Mouse (Mus musculus): Measurements from ENCODE around the gene Dag1.
A peak's percentile ranks its signal among the peaks of the same experiment; 100 is the strongest.
"Not testable (repeated sequence)": the region's sequence is repeated elsewhere in the genome, so short reads cannot be mapped to it uniquely, and the experiment has no call there.

Dag1 gene

GRCm38 (mm10) chr9:108263690-108264190 is at the start of gene Dag1:
Gene Dag1, minus strand, starts transcription at chr9:108263958.
- peak; percentile 98 to 99 for DNase-seq (ENCODE audit: low spot score in 2 of 2)

GRCm38 (mm10) chr9:108308141-108308540 is 44.4 kb upstream of the Dag1 start:
- no peak for DNase-seq (ENCODE audit: low spot score in 2 of 2)

GRCm38 (mm10) chr9:108307021-108307807 is 43.5 kb upstream of the Dag1 start:
- no peak for DNase-seq (ENCODE audit: low spot score in 2 of 2)

DNA sequence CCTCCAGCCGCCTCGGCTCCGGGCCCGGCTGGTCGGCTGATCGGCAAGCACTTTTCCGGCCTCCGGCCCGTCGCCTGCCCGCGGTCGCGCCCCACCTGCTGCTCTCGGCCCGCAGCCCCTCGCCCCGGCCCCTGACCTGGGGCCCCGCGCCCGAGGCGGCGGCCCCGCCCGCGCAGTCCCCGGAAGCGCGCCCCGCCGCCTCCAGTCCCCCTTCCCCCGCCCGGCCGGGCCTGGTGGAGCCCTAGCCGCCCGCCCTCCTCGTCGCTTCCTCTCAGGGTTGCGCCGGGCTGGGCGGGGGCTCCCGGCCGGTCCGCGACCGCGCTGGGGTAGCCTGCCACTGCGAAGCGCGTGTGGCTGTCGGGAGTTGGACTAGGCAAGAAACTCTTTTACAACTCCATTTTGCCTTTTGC is 42.8 kb upstream of the Dag1 start:
- peak; percentile 89 to 91 for DNase-seq (ENCODE audit: low spot score in 2 of 2)

DNA sequence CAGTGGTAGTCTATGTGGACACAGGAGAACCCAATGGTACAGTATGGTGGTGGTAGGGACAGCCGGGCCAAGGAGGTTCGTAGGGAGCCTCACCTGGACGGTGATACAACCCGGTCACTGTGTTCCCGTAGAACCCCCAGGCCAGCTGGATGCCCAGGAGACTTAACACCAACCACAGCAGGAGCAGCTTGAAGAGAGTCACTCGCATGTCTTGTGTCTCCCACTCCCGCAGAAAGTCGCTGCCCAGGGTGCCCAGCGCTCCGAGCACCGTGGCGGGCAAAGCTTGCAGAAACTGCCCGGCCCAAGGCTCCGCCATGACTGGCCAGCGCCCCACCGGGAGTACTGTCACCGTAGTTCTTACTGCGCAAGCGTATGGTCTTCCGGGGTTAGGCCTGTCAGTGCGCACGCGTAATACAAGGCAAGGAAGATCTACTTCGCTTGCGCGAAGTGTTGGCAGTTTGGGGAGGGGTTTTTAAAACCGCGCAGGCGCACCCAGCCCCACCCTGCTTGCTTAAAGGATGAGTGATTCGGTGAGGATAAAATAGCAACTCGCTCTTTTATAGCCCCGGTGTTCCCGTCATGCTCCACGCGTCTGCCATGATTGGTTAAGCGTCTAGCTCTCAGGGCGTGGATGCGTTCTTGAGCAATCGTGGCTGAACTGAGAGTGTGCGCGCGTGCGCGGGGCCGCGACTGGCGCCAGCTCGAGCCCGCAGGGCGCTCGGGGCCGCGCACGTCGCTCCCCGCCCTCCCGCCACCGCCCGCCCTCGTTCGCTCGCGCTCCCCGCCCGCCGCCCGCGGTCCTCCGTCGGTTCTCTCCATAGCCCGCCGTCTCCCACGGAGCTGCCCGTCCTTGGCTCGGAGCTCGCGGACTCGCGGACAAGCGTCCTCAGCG is 42.1 kb upstream of the Dag1 start, which contains the start of the genes Rhoa and Tcta:
Gene Rhoa (plus strand): TSS at position 501 of the 892 bp plus-strand sequence.
Gene Tcta (minus strand): TSS at position 532 of the 892 bp plus-strand sequence.
- DNase-seq (ENCODE audit: low spot score in 2 of 2), result peak; percentile 96 to 97

DNA sequence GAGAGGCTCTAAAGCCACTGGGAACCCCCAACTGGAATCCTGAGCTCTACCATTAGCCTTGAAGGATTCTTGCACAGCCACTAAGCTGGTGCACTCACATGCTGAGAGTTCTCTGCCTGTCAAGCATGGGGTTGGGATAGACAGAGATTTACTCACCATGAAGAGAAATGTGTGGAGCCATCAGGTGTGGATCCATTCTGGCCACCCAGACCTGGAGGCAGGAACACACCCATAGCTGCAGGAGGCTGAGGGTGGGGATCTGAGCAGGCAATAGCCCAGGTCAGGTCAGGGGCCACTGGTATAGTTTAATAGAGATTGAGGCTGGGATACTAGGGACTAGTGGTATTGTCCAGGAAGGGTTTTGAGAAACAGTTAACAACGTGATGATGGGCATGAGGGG is 41.4 kb upstream of the Dag1 start:
- peak; percentile 41 to 42 for DNase-seq (ENCODE audit: low spot score in 2 of 2)

- DNase-seq (ENCODE audit: low spot score in 2 of 2), result no peak
These were observed 41.0 kb upstream of the Dag1 start for GRCm38 (mm10) chr9:108304716-108305115.

GRCm38 (mm10) chr9:108301853-108302252 is 38.1 kb upstream of the Dag1 start:
- DNase-seq (ENCODE audit: low spot score in 2 of 2), result no peak

DNA sequence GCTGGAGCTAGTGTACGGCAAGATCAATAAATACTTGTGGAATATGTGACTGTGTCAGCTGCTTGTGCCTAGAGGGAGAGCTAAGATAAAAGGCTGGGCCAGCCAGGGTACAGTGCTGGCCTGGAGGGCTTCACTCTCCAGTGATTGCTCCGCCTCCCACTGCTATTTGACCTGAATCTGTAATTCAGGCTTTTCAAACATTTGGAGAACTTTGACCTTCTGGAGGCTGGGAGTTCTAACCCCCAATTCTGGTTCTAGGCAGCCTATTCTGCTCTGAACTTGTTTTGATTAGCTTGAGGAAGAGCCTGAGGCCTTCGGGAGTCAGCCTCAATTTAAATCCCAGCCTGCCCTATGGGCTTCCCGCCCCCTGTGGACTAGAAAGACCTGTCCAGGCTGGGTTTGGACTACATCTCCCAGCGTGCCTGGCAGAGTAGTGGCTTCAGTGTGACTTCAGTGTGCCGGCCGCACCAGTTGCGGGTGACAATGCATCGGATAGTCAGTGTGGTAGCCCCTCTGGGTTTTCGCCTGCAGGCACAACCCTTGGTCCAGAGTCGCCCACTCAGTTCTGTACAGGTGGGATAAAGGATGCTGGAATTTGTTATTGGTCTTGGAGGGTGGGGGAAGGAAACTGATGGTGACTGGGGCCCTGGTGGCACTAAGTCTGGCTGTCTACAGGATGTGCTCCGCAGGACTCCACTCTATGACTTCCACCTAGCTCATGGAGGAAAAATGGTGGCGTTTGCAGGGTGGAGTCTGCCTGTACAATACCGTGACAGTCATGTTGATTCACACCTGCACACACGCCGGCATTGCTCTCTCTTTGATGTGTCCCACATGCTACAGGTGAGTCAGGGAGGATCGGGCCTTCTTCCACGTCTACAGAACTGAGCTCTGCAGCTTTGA is 32.9 kb upstream of the Dag1 start, which contains the start of gene Amt:
Gene Amt (plus strand): TSS at position 401 of the 903 bp plus-strand sequence.
- no peak for DNase-seq (ENCODE audit: low spot score in 2 of 2)

GRCm38 (mm10) chr9:108290773-108291172 is 27.0 kb upstream of the Dag1 start:
- no peak for DNase-seq (ENCODE audit: low spot score in 2 of 2)

DNA sequence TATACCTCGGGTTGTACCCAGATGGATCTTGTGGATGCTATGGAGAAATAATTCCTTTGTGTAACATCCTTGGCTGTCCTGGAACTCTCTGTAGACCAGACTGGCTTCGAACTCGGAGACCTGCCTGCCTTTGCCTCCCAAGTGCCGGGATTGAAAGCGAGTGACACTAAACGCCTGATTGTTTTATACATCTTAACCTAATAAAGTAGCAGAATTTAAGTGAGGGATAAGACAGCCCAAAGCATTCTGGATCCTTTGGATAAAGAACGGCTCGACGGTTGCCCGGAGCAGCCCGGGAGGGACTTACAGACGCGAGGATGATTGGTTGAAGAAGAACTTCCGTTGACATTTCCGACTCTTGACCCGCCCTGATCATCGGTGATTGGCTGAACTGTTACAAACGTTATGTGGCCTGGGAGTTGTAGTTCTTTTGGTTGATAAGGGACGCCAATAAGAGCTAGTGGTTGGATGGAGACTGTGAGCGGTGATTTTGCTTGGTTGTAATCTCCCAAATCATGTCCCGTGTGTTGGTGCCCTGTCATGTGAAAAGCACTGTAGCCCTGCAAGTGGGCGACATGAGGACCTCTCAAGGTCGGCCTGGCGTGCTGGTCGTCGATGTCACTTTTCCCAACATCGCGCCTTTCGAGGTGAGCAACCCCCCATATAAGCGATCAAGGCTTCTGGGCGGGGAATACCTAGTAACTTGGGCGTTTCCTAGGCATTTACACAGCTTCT is 26.4 kb upstream of the Dag1 start, which contains the start of gene Nicn1:
Gene Nicn1 (plus strand): TSS at position 414 of the 735 bp plus-strand sequence.
- DNase-seq (ENCODE audit: low spot score in 2 of 2), result peak; percentile 70 to 91

GRCm38 (mm10) chr9:108289347-108289746 is 25.6 kb upstream of the Dag1 start:
- DNase-seq (ENCODE audit: low spot score in 2 of 2), result no peak

DNA sequence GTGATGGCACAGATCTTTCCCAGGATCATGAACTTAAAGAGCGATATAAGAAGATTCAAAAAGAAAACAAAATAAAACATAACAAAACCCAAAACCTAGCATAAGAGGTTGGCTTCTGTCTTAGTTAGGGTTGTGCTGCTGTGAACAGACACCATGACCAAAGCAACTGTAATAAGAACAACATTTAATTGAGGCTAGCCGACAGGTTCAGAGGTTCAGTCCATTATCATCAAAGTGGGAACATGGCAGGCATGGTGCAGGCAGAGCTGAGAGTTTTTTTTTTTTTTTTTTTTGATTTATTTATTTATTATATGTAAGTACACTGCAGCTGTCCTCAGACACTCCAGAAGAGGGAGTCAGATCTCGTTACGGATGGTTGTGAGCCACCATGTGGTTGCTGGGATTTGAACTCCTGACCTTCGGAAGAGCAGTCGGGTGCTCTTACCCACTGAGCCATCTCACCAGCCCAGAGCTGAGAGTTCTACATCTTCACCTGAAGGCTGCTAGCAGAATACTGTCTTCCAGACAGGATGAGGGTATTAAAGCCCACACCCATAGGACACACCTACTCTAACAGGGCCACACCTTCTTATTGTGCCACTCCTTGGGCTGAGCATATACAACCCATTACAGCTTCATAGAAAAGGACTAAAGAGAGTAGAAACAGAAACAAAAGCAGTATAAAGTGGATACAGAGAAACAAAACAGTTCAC is 23.9 kb upstream of the Dag1 start:
- DNase-seq (ENCODE audit: low spot score in 2 of 2), result not testable (repeated sequence)

DNA sequence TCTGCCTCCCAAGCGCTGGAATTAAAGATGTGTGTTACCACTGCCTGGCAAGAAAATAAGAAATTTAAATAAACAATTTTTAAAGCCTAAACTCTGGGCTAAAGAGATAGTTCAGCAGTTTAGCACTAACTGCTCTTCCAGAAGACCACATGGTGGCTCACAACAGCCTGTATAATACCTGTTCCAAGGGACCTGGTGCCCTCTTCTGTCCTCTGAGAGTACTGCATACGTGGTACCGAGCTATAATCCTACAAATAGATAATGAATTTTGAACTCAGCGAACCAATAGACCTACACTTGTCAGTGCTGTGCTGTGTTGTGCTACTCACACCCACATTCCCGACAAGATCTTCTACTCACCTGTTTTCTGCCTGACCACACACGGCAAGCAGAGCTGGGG is 20.7 kb upstream of the Dag1 start:
- DNase-seq (ENCODE audit: low spot score in 2 of 2), result peak; percentile 75 to 89

- no peak for DNase-seq (ENCODE audit: low spot score in 2 of 2)
These were observed 16.5 kb upstream of the Dag1 start for GRCm38 (mm10) chr9:108280071-108280828.

GRCm38 (mm10) chr9:108278697-108279450 is 15.1 kb upstream of the Dag1 start:
- peak; percentile 37 to 77 for DNase-seq (ENCODE audit: low spot score in 2 of 2)

GRCm38 (mm10) chr9:108275331-108275659 is 11.5 kb upstream of the Dag1 start:
- DNase-seq (ENCODE audit: low spot score in 2 of 2), result no peak

Measured in spleen, postnatal 10 days (tissue).